Mouse (Mus musculus): ENCODE measurements around the gene Aicda.
"Not testable (repeated sequence)": the region's sequence is repeated elsewhere in the genome, so short reads cannot be mapped to it uniquely, and the experiment has no call there.

The Aicda gene

GRCm38 (mm10) chr6:122553606-122554005 is at the start of gene Aicda:
Gene Aicda, plus strand, starts transcription at chr6:122553801.
- DNase-seq (ENCODE audit: low read depth, low spot score) = no peak

GRCm38 (mm10) chr6:122505041-122505440 is 48.6 kb upstream of the Aicda start:
- DNase-seq (ENCODE audit: low read depth, low spot score) = no peak

GRCm38 (mm10) chr6:122505545-122505944 is 48.1 kb upstream of the Aicda start, which contains the start of gene Mfap5:
Gene Mfap5, plus strand, starts transcription at chr6:122505845.
- DNase-seq (ENCODE audit: low read depth, low spot score) = no peak

- no peak for DNase-seq (ENCODE audit: low read depth, low spot score)
These were observed 45.1 kb upstream of the Aicda start for GRCm38 (mm10) chr6:122508494-122508893.

- DNase-seq (ENCODE audit: low read depth, low spot score) = no peak
These were observed 40.4 kb upstream of the Aicda start for GRCm38 (mm10) chr6:122512914-122513878.

GRCm38 (mm10) chr6:122514312-122514711 is 39.3 kb upstream of the Aicda start:
- no peak for DNase-seq (ENCODE audit: low read depth, low spot score)

- not testable (repeated sequence) for DNase-seq (ENCODE audit: low read depth, low spot score)
These were observed 37.8 kb upstream of the Aicda start for GRCm38 (mm10) chr6:122515762-122516161.

- no peak for DNase-seq (ENCODE audit: low read depth, low spot score)
These were observed 35.9 kb upstream of the Aicda start for GRCm38 (mm10) chr6:122517668-122518067.

- no peak for DNase-seq (ENCODE audit: low read depth, low spot score)
These were observed 34.2 kb upstream of the Aicda start for GRCm38 (mm10) chr6:122519384-122519783.

- DNase-seq (ENCODE audit: low read depth, low spot score) = peak; percentile 82
These were observed 31.0 kb upstream of the Aicda start for GRCm38 (mm10) chr6:122522595-122522994.

- DNase-seq (ENCODE audit: low read depth, low spot score) = no peak
These were observed 30.3 kb upstream of the Aicda start for GRCm38 (mm10) chr6:122523289-122523688.

GRCm38 (mm10) chr6:122527596-122527995 is 26.0 kb upstream of the Aicda start:
- no peak for DNase-seq (ENCODE audit: low read depth, low spot score)

GRCm38 (mm10) chr6:122528136-122528535 is 25.5 kb upstream of the Aicda start:
- no peak for DNase-seq (ENCODE audit: low read depth, low spot score)

GRCm38 (mm10) chr6:122531466-122532174 is 22.0 kb upstream of the Aicda start:
- DNase-seq (ENCODE audit: low read depth, low spot score) = no peak

- DNase-seq (ENCODE audit: low read depth, low spot score) = peak; percentile 83
These were observed 20.7 kb upstream of the Aicda start for GRCm38 (mm10) chr6:122532883-122533302.

- no peak for DNase-seq (ENCODE audit: low read depth, low spot score)
These were observed 19.6 kb upstream of the Aicda start for GRCm38 (mm10) chr6:122534032-122534431.

- DNase-seq (ENCODE audit: low read depth, low spot score) = no peak
These were observed 14.0 kb upstream of the Aicda start for GRCm38 (mm10) chr6:122539564-122539963.

- DNase-seq (ENCODE audit: low read depth, low spot score) = not testable (repeated sequence)
These were observed 11.1 kb upstream of the Aicda start for GRCm38 (mm10) chr6:122542459-122542858.

- no peak for DNase-seq (ENCODE audit: low read depth, low spot score)
These were observed 10.0 kb upstream of the Aicda start for GRCm38 (mm10) chr6:122543574-122543973.

GRCm38 (mm10) chr6:122544672-122545071 is 8.9 kb upstream of the Aicda start:
- DNase-seq (ENCODE audit: low read depth, low spot score) = no peak

GRCm38 (mm10) chr6:122545289-122545882 is 8.2 kb upstream of the Aicda start:
- no peak for DNase-seq (ENCODE audit: low read depth, low spot score)

GRCm38 (mm10) chr6:122545948-122546347 is 7.7 kb upstream of the Aicda start:
- no peak for DNase-seq (ENCODE audit: low read depth, low spot score)
